Mouse (Mus musculus) limb, embryonic 14.5 days (tissue): ENCODE data around the gene Dnah7c. TPM values are rescaled to one million over a fixed set of nuclear protein-coding genes. Genes with fewer than 3 reads are reported as not detected.
A peak's percentile ranks its signal among the peaks of the same experiment; 100 is the strongest.
"Not testable (repeated sequence)": the region's sequence is repeated elsewhere in the genome, so short reads cannot be mapped to it uniquely, and the experiment has no call there.

Source experiments
- ATAC-seq: fragments of 200-750 bp; cut with Nextera tagmentation; 2 replicates; pipeline ENCODE4 v1.8.0; 2017; ENCODE audit warnings: low read depth, moderate number of reproducible peaks, moderate TSS enrichment; ENCODE audit not compliant: low FRiP score
- DNase-seq: peaks from one replicate; pipeline ENCODE4 v3.0.0-alpha.2; 2015; ENCODE audit warnings: low spot score
- H3K27ac ChIP-seq: fragments of 300-500 bp; sonication (generic); replicated peaks from 2 replicates; pipeline ENCODE4 v1.5.1; 2014; ENCODE audit warnings: low read depth, mild to moderate bottlenecking, low read length, moderate library complexity, mixed read lengths
- H3K27me3 ChIP-seq: fragments of 300-500 bp; sonication (generic); 2 replicates; pipeline ENCODE4 v1.6.1; 2014; ENCODE audit warnings: low read length, mixed read lengths; ENCODE audit not compliant: control insufficient read depth, insufficient read depth
- H3K36me3 ChIP-seq: fragments of 300-500 bp; sonication (generic); 2 replicates; pipeline ENCODE4 v1.6.1; 2014; ENCODE audit warnings: mild to moderate bottlenecking, low read length, moderate library complexity, mixed read lengths; ENCODE audit not compliant: control insufficient read depth, insufficient read depth
- H3K4me1 ChIP-seq: fragments of 300-500 bp; sonication (generic); 2 replicates; pipeline ENCODE4 v1.6.1; 2014; ENCODE audit warnings: antibody characterized with exemption, low read length, mixed read lengths; ENCODE audit not compliant: control insufficient read depth, insufficient read depth
- H3K4me2 ChIP-seq: fragments of 300-500 bp; sonication (generic); replicated peaks from 2 replicates; pipeline ENCODE4 v1.6.1; 2014; ENCODE audit warnings: low read depth, mild to moderate bottlenecking, low read length, moderate library complexity; ENCODE audit not compliant: severe bottlenecking
- H3K4me3 ChIP-seq: fragments of 300-500 bp; sonication (generic); replicated peaks from 2 replicates; pipeline ENCODE4 v1.5.1; 2014; ENCODE audit warnings: low read length
- H3K9ac ChIP-seq: fragments of 300-500 bp; sonication (generic); 2 replicates; pipeline ENCODE4 v1.6.1; 2014; ENCODE audit warnings: mild to moderate bottlenecking, low read depth, low read length, moderate library complexity; ENCODE audit not compliant: severe bottlenecking
- H3K9me3 ChIP-seq: fragments of 300-500 bp; sonication (generic); 2 replicates; pipeline ENCODE4 v1.6.1; 2016; ENCODE audit warnings: low read length; ENCODE audit not compliant: control insufficient read depth
- POLR2A ChIP-seq: fragments of 200-500 bp; IDR thresholded peaks from 2 replicates; pipeline ENCODE4 v1.8.0; 2012; ENCODE audit warnings: inconsistent platforms, mild to moderate bottlenecking, moderate library complexity, borderline replicate concordance; ENCODE audit not compliant: insufficient read depth, insufficient read length; ENCODE audit errors: extremely low read depth
- WGBS: fragments of 180-500 bp; shearing (Covaris S2); extraction: QIAGEN DNeasy Blood & Tissue Kit; methylation state at CpG from one replicate; pipeline ENCODE4 v1.1.7; 2014; 5-methylcytosine and 5-hydroxymethylcytosine counted together
- polyA plus RNA-seq, 2 experiments: library from polyadenylated mRNA; depleted of rRNA in 1 of 2; stranded (reverse) in 1 of 2; unstranded in 1 of 2; fragments of >200 nt; fragmentation: Nextera tagmentation in 1 of 2; extraction: Ambion mirVana in 1 of 2; gene quantifications; 2 replicates each; pipeline versions ENCODE4 v1.2.1 to v1.2.3; 2012 to 2014

The Dnah7c gene
- polyA plus RNA-seq (2012; rRNA removed), result 0.09 and 0.17 TPM in 2 replicates
- 0.07 and 0.22 TPM in 2 replicates for polyA plus RNA-seq (2014; fragmentation: Nextera tagmentation; extraction: Ambion mirVana)

DNA sequence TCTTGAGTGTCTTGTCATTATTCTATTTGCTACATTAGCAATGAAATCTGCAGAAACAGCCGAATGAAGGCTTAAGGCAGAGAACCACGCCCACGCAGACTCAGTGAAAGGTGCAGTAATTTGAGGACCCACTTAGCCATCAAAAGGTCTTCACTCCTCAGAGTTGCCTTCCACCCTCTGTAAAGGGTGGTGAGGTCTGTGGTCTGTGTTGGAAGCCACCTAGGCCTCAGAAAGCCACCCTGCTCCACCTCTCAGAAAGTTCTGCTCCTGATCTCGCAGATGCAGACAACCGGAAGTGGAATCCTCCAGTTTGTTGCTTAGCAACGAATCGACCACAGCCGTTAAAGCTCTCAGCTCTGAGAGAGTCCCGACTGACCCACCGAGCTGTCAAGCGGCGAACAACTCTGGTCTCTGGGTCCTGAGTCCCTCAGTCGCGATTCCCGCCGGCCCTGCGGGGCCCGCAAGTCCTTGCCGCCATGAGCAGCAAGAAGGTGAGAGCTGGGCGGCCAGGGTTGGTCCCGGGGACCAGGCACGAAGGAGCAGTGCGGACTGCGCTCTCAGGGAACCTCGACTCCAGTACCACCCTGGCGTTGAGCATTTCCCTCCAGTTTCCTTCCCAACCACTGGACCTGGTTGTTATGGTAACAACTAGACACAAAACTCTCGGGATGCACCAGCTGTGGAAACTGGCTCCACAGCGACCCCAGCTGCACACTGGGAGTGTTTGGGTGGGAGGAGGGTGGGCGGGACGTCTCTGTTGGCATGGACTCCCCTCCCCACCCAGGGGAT is at the start of gene Dnah7c:
TSS of gene Dnah7c (plus strand) at position 456 of the 789 bp plus-strand sequence.
- 10% methylated on average over 30 of the region's 30 CpGs for WGBS
- TF ChIP-seq POLR2A, result no peak

GRCm38 (mm10) chr1:46380641-46381040 is 44.8 kb upstream of the Dnah7c start:
- H3K4me1 ChIP-seq, H3K36me3 ChIP-seq, H3K9me3 ChIP-seq, H3K9ac ChIP-seq, H3K27me3 ChIP-seq, H3K27ac ChIP-seq, H3K4me3 ChIP-seq, DNase-seq, H3K4me2 ChIP-seq, ATAC-seq: not testable (repeated sequence)
- WGBS, result 91% methylated on average over 3 of the region's 3 CpGs

More for the DNA sequence above, at the start of gene Dnah7c:
- Histone ChIP-seq H3K27ac (no peak within 1 kb of the TSS), H3K4me3 (peak within 1 kb of the TSS; percentile 37), H3K4me1 (no peaks in the 10 kb centered on the region), H3K27me3 (no peaks in the 10 kb centered on the region), H3K36me3 (no peaks in the 10 kb centered on the region), H3K4me2 (peak within 1 kb of the TSS; percentile 79), H3K9me3 (no peaks in the 10 kb centered on the region), H3K9ac (peak within 1 kb of the TSS; percentile 53)
- DNase-seq, result peak; percentile 26
- ATAC-seq, result peak; percentile 56

- not testable (repeated sequence) for H3K4me2 ChIP-seq, DNase-seq, H3K4me1 ChIP-seq, H3K4me3 ChIP-seq, H3K36me3 ChIP-seq, H3K27me3 ChIP-seq, H3K27ac ChIP-seq, ATAC-seq, H3K9ac ChIP-seq, H3K9me3 ChIP-seq
- WGBS, result 68% methylated on average over 3 of the region's 4 CpGs
Observed at GRCm38 (mm10) chr1:46394681-46395297, 30.6 kb upstream of the Dnah7c start.

- Histone ChIP-seq H3K4me3 (no peak overlapping the region), H3K36me3 (no peaks in the 10 kb centered on the region), H3K4me2 (no peak overlapping the region), H3K27ac (no peak overlapping the region), H3K27me3 (no peaks in the 10 kb centered on the region), H3K4me1 (no peaks in the 10 kb centered on the region), H3K9ac (no peak overlapping the region), H3K9me3 (no peaks in the 10 kb centered on the region)
- ATAC-seq, result no peak
- 77% methylated on average over 6 of the region's 6 CpGs for WGBS
- no peak for DNase-seq
- TF ChIP-seq POLR2A, result no peak
Observed at GRCm38 (mm10) chr1:46408324-46409115, 16.9 kb upstream of the Dnah7c start.

DNA sequence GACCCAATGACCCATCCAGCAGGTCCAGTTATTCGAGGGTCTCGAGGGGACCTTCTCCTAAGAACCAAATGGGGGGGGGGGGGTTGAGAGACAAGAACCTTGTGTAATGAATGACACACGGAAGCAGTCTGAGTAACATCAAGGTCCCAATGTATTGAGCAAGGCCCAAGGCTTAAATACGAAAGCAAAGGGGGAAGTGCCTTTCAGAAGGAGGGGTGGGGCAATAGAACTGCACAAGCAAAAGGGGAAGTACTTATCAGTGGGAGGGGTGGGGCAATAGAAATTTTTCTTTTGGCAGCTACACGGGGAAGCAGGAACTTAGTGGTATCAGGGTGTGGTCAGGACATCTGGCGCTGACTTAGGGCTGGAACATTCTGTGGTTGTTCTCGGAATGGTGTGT is 10.6 kb upstream of the Dnah7c start:
- H3K9me3 ChIP-seq, H3K4me3 ChIP-seq, DNase-seq, H3K27ac ChIP-seq, H3K36me3 ChIP-seq, H3K4me2 ChIP-seq, H3K9ac ChIP-seq, ATAC-seq, H3K4me1 ChIP-seq, H3K27me3 ChIP-seq: not testable (repeated sequence)
- WGBS, result 88% methylated on average over 7 of the region's 7 CpGs

- not testable (repeated sequence) for H3K4me3 ChIP-seq, H3K27ac ChIP-seq, H3K4me2 ChIP-seq, H3K4me1 ChIP-seq, H3K9ac ChIP-seq, H3K9me3 ChIP-seq, H3K27me3 ChIP-seq, H3K36me3 ChIP-seq, ATAC-seq
- WGBS, result 11% methylated on average over 3 of the region's 3 CpGs
- peak; percentile 67 for DNase-seq
Observed at GRCm38 (mm10) chr1:46416946-46417345, 8.4 kb upstream of the Dnah7c start.

DNA sequence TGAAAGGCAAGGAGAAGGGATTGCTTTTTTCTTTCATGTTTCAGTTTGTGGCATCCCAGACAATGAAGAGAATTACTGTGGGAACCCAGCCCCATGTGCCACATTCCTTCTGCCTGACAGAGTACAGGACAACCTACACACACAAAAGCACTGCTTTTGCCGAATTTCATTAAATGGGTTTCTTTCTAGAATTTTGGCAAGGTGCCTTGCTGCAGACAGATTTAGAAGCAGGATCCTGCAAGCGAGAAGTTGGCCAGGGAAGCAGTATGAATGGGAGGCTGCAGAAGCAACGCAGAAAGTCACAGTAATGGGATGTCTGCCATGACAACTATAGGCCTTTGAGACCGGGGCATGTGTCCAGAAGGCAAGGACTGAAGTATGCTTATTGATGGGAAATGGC is 6.4 kb upstream of the Dnah7c start:
- not testable (repeated sequence) for H3K4me3 ChIP-seq, H3K27ac ChIP-seq, H3K9ac ChIP-seq, H3K9me3 ChIP-seq, DNase-seq, H3K36me3 ChIP-seq, H3K27me3 ChIP-seq, H3K4me1 ChIP-seq, H3K4me2 ChIP-seq
- 29% methylated on average over 3 of the region's 4 CpGs for WGBS
- peak; percentile 34; the same call in 1 of the 2 replicates for ATAC-seq
